Mouse (Mus musculus) heart, adult 9 months (tissue): ENCODE data around the gene Trim30d.
A peak's percentile ranks its signal among the peaks of the same experiment; 100 is the strongest.
"Not testable (repeated sequence)": the region's sequence is repeated elsewhere in the genome, so short reads cannot be mapped to it uniquely, and the experiment has no call there.

ENCODE experiments used
- DNase-seq, 2 experiments: peaks; one replicate each; pipeline ENCODE4 v3.0.0; 2022; ENCODE audit warnings: low spot score in 2 of 2

Trim30d gene

DNA sequence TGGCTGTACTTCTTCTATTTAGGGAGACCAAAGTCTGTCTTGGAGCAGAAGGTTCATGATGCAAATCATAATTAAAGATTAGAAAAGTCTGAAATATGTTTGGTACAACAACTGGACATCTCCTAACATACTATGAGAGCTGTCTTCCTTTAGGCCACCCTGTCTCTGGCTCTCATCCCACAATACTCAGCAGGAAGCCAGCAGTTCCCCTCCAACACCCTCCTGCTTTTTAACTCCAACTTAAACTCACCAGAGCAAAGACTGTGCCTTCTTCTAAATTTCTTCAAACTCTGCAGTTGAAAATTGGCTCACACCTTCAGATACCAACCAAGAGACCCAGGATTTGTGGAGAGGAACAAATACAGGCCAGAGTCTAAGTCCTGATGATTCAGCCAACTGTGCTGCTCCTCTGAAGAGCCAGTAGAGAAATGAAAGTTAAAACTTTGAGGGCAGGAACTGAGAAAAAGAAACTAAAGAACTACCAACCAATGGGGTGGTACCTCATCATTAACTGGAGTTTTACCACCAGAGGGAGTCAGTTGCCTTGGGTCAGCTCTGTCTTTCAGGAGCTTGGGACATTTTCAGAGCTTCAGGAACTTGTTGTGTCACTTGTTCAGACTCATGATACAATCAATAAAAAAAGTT lies at the start of gene Trim30d:
TSS of gene Trim30d (minus strand) at position 429 of the 645 bp plus-strand sequence.
- peak; percentile 19 to 26 for DNase-seq

DNA sequence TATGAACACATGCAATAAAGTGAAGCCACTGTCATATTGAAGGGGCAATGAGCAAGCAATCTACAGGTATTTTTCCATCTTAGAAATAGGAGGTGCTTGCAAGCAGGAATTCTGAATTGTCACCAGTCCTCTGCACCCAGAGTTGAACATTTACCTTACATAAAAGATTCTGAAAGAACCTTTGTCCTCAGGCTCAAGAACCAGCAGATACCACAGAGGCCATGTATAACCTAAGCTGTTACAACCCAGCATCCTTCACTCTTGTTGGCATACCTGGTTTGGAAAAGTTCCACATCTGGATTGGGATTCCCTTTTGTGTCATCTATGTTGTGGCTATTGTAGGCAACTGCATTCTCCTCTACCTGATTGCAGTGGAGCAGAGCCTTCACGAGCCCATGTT lies 45.1 kb upstream of the Trim30d start:
- DNase-seq = no peak

DNA sequence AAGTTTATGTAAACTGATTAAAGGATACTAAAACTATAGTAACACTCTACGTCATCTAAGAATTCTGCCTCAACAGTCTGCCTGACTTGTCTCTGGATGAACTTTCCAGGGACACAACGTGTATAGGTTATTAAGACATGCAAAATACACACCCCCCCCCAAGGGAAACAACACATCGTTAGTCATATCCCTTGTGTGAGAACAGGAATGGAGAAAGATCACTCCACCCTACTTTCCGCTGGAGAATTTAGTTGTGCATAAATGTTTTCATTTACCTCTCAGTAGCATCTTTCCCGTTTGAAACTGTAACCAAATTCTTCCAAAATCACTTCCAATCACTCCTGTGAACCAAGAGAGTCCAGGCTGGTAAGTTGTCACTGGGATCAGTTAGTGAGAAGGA lies 42.2 kb upstream of the Trim30d start, which contains the start of gene Olfr651:
TSS of gene Olfr651 (plus strand) at position 301 of the 400 bp plus-strand sequence.
- DNase-seq = no peak

DNA sequence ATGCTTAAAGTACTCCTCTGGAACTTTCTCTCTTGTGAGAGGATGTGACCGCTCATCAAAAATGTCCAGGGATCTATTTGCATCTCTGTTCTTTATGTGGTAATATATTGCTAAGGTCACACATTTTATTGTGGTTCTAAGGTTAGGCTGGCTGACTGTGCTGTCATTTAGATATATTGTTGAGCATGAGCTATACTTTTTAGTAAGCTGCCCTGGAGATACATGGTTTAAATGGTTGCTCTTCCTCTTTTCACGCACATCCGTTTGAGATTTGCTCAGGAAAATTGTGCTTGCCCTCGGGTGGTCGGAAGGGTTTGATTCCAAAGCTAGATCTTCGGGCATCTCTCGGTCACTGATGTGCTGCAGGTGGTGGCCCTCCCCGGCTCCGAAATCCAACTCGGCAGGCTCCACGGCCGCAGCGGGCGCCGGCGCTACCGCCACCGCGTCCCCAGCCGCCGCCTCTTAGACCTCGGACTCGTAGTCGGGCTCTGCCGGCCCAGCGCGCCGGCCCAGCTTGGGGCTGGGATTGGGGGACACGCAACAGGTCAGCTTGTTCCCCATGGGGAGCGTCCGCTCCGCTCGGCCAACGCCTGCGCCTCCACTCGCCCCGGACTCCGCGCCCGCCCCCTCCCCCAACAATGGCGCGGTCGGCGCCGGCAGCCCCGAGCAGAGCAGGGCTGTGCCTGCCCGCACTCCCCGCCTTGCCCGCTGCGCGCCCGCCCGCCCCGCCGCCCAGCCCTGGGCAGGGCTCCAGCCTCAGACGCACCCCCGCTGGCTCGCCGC lies 5.9 kb downstream of the Trim30d start:
- no peak for DNase-seq

DNA sequence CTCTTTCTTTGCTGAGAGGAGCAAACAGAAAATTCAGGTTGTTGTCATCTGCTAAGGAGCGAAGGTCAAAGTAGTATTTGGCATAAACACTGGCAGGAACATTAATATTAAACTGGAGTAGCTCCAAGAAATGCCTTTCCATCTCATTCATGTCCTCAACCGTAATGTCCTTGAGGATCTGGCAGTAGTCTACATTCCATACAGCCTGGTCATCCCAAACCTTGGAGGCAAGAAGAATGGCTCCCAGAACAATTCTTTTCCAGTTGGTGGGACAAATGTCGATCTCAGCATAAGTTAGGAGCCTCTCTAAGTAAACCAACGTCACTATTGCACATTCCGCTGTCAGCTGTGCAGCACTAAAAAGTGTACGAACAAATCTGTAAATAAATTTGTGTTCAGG lies 6.5 kb downstream of the Trim30d start:
- DNase-seq = not testable (repeated sequence)

DNA sequence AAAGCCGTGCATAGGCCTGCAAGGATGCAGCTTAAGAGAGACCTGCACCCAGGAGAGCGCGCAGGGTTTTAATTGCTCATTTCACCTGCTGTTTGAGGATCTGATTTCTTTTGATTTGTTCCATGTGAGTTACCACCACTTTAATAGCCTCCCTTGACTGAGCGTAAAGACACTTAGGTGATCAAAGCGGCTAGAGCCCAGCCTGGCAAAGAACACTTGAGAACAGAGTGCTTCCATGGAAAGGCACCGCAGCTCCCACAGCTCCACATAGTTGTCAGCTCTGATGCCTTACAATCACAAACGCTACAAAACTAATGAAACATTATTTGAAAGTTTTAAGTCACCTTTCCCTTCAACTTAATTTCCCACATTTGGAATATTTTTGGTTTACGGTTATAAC lies 8.2 kb downstream of the Trim30d start:
- DNase-seq = not testable (repeated sequence)

DNA sequence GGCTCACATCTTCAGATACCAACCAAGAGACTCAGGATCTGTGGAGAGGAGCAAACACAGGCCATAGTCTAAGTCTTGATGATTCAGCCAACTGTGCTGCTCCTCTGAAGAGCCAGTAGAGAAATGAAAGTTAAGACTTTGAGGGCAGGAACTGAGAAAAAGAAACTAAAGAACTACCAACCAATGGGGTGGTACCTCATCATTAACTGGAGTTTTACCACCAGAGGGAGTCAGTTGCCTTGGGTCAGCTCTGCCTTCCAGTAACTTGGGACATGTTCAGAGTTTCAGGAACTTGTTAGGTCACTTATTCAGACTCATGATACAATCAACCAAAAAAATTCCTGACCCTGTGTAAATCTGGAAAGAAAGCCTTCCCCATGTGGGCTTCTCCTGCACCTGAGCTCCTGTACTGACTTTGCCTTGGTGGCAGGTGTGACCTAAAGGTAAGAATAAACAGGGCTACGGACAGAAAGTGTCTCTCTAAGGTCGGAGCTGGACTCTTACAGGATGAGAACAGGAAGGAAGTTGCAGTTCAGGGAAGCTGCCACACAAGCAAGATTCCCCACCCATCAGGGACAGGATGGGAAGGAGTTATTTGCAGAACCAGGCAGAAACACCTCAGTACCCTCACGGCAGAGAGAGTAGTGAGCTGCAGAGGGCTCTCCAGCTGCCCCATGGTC lies 42.4 kb downstream of the Trim30d start, which contains the start of gene Trim30a:
TSS of gene Trim30a (minus strand) at position 129 of the 680 bp plus-strand sequence.
- peak; percentile 49 to 66 for DNase-seq

DNA sequence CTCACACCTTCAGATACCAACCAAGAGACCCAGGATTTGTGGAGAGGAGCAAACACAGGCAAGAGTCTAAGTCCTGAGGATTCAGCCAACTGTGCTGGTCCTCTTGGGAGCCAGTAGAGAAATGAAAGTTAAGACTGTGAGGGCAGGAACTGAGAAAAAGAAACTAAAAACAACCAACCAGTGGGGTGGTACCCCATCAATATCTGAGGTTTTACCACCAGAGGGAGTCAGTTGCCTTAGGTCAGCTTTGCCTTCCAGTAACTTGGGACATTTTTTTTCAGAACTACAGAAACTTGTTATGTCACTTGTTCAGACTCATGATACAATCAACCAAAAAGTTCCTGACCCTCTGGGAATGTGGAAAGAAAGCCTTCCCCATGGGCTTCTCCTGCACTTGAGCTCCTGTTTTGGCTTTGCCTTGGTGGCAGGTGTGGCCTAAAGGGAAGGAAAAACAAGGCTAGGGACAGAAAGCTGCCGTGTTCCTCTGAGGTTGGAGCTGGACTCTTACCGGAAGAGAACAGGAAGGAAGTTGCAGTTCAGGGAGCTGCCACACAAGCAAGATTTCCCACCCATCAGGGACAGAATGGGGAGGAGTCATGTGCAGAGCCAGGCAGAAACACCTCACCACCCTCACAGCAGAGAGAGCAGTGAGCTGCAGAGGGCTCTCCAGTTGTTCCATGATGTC lies 61.5 kb downstream of the Trim30d start:
- DNase-seq = peak; percentile 55 to 73
